Mouse (Mus musculus) heart, adult 2 months (tissue): ENCODE measurements around the gene Slc38a7. TPM values are rescaled to one million over a fixed set of nuclear protein-coding genes. Genes with fewer than 3 reads are reported as not detected.

Source experiments
- DNase-seq, 2 experiments: peaks; one replicate each; pipeline ENCODE4 v3.0.0; 2021
- H3K27ac ChIP-seq: fragments of 200-600 bp; 2 replicates; pipeline ENCODE4 v1.8.1; 2022
- H3K27me3 ChIP-seq: fragments of 200-500 bp; 2 replicates; pipeline ENCODE4 v1.6.1; 2012; ENCODE audit warnings: mild to moderate bottlenecking, low read length, inconsistent platforms, mixed read lengths; ENCODE audit not compliant: control insufficient read depth, insufficient read depth
- H3K36me3 ChIP-seq: fragments of 200-500 bp; 2 replicates; pipeline ENCODE4 v1.6.1; 2012; ENCODE audit warnings: low read length, inconsistent platforms; ENCODE audit not compliant: control insufficient read depth, insufficient read depth
- H3K4me1 ChIP-seq: fragments of 200-500 bp; 2 replicates; pipeline ENCODE4 v1.6.1; 2011; ENCODE audit warnings: low read length; ENCODE audit not compliant: control insufficient read depth, insufficient read depth
- H3K4me3 ChIP-seq: fragments of 200-600 bp; 2 replicates; pipeline ENCODE4 v1.8.1; 2022
- H3K79me2 ChIP-seq: fragments of 200-500 bp; replicated peaks from 2 replicates; pipeline ENCODE4 v1.6.1; 2012; ENCODE audit warnings: mild to moderate bottlenecking, inconsistent platforms, low read length, moderate library complexity, mixed read lengths; ENCODE audit not compliant: control insufficient read depth, insufficient read depth
- H3K9ac ChIP-seq: fragments of 200-500 bp; 2 replicates; pipeline ENCODE4 v1.6.1; 2012; ENCODE audit warnings: low read depth, mild to moderate bottlenecking, control low read depth, inconsistent platforms, low read length, mixed read lengths
- CTCF ChIP-seq: fragments of 200-600 bp; IDR thresholded peaks from 2 replicates; pipeline ENCODE4 v1.8.1; 2022; ENCODE audit warnings: antibody characterized with exemption, mild to moderate bottlenecking, moderate library complexity
- EP300 ChIP-seq: fragments of 200-500 bp; IDR thresholded peaks from 2 replicates; pipeline ENCODE4 v1.6.1; 2011; ENCODE audit warnings: low read depth, low read length, control low read depth; ENCODE audit not compliant: insufficient read depth
- POLR2A ChIP-seq: fragments of 200-500 bp; IDR thresholded peaks from 2 replicates; pipeline ENCODE4 v1.6.1; 2011; ENCODE audit warnings: mild to moderate bottlenecking, low read depth, low read length, control low read depth; ENCODE audit not compliant: insufficient read depth
- WGBS: fragments of 180-500 bp; shearing (Covaris S2); methylation state at CpG from one replicate; pipeline ENCODE4 v1.1.7; 2018; 5-methylcytosine and 5-hydroxymethylcytosine counted together
- intact Hi-C: fragments of 180-260 bp; cut with DNase I; formaldehyde crosslinking; loops from one replicate; pipeline ENCODE4 v1.15.1; 2025
- polyA plus RNA-seq: library from polyadenylated mRNA; depleted of rRNA; stranded (reverse); fragments of >200 nt; gene quantifications from 2 replicates; pipeline ENCODE4 v1.2.3, GENCODE M21; 2012
- total RNA-seq, 2 experiments: library from RNA; stranded (reverse); gene quantifications; 2 replicates each; pipeline ENCODE4 v1.2.3; 2021

Gene Slc38a7
- total and polyA plus RNA-seq, 3 experiments, result 10.6 to 17.0 (median 10.8) TPM

- TF ChIP-seq POLR2A, result no peak
- TF ChIP-seq EP300, result no peak
- no peak for TF ChIP-seq CTCF
- no peak for DNase-seq
- Histone ChIP-seq H3K27me3 (no peaks in the 10 kb centered on the region), H3K27ac (no peak overlapping the region), H3K9ac (no peak overlapping the region), H3K36me3 (no peaks in the 10 kb centered on the region), H3K79me2 (no peaks in the 10 kb centered on the region; the same call in 1 of the 2 replicates), H3K4me3 (no peak overlapping the region), H3K4me1 (no peaks in the 10 kb centered on the region)
- 95% methylated on average over 6 of the region's 6 CpGs for WGBS
- intact Hi-C loops, result no loop called here
Observed at GRCm38 (mm10) chr8:95843968-95844367, 9.4 kb downstream of the Slc38a7 start.

- intact Hi-C loops, result no loop called here
- Histone ChIP-seq H3K4me3 (no peak overlapping the region), H3K9ac (no peak overlapping the region), H3K36me3 (no peaks in the 10 kb centered on the region), H3K4me1 (no peaks in the 10 kb centered on the region), H3K79me2 (no peaks in the 10 kb centered on the region), H3K27ac (no peak overlapping the region), H3K27me3 (no peaks in the 10 kb centered on the region)
- TF ChIP-seq CTCF, result no peak
- TF ChIP-seq EP300, result no peak
- no peak for TF ChIP-seq POLR2A
- no peak for DNase-seq
- WGBS, result 91% methylated on average over 15 of the region's 15 CpGs
Observed at GRCm38 (mm10) chr8:95841436-95841835, 11.9 kb downstream of the Slc38a7 start.

GRCm38 (mm10) chr8:95839289-95839688, 14.1 kb downstream of the Slc38a7 start:
- intact Hi-C loops, result no loop called here
- 98% methylated on average over 4 of the region's 4 CpGs for WGBS

GRCm38 (mm10) chr8:95837266-95837665, 16.1 kb downstream of the Slc38a7 start:
- Histone ChIP-seq H3K27me3 (no peaks in the 10 kb centered on the region), H3K36me3 (no peaks in the 10 kb centered on the region), H3K4me1 (peaks cover 1% of the 10 kb centered on the region; the same call in 1 of the 2 replicates), H3K4me3 (no peak overlapping the region), H3K9ac (no peak overlapping the region), H3K27ac (no peak overlapping the region), H3K79me2 (no peaks in the 10 kb centered on the region)
- WGBS, result 84% methylated on average over 10 of the region's 10 CpGs
- no peak for DNase-seq
- intact Hi-C loops, result no loop called here
- TF ChIP-seq CTCF (no peak), POLR2A (no peak), EP300 (no peak)

More at GRCm38 (mm10) chr8:95839289-95839688, 14.1 kb downstream of the Slc38a7 start:
- H3K36me3 ChIP-seq, result no peaks in the 10 kb centered on the region
- H3K9ac ChIP-seq, result no peak overlapping the region
- no peak overlapping the region for H3K27ac ChIP-seq
- H3K4me1 ChIP-seq, result no peaks in the 10 kb centered on the region
- DNase-seq, result no peak
- TF ChIP-seq EP300 (no peak), POLR2A (no peak), CTCF (no peak)
- H3K4me3 ChIP-seq, result no peak overlapping the region
- H3K79me2 ChIP-seq, result no peaks in the 10 kb centered on the region
- no peaks in the 10 kb centered on the region for H3K27me3 ChIP-seq

GRCm38 (mm10) chr8:95835891-95836290, 17.4 kb downstream of the Slc38a7 start:
- intact Hi-C loops, result no loop called here
- 81% methylated on average over 4 of the region's 4 CpGs for WGBS

GRCm38 (mm10) chr8:95833435-95833984, 19.8 kb downstream of the Slc38a7 start:
- no peaks in the 10 kb centered on the region for H3K36me3 ChIP-seq
- 4% methylated on average over 16 of the region's 16 CpGs for WGBS
- H3K4me3 ChIP-seq, result no peak overlapping the region
- H3K9ac ChIP-seq, result no peak overlapping the region
- DNase-seq, result no peak
- H3K4me1 ChIP-seq, result peaks cover 1% of the 10 kb centered on the region; the same call in 1 of the 2 replicates
- intact Hi-C loops, result loop anchor here (2.0 to 5.0 kb wide), 3 partner anchors 71 to 231 kb away; no protein-coding TSS in a partner anchor
- TF ChIP-seq EP300, result no peak
- TF ChIP-seq CTCF, result no peak
- no peak for TF ChIP-seq POLR2A
- H3K27me3 ChIP-seq, result no peaks in the 10 kb centered on the region
- H3K27ac ChIP-seq, result no peak overlapping the region
- no peaks in the 10 kb centered on the region for H3K79me2 ChIP-seq

More at GRCm38 (mm10) chr8:95835891-95836290, 17.4 kb downstream of the Slc38a7 start:
- Histone ChIP-seq H3K9ac (no peak overlapping the region), H3K27ac (no peak overlapping the region), H3K36me3 (no peaks in the 10 kb centered on the region), H3K27me3 (no peaks in the 10 kb centered on the region), H3K4me1 (peaks cover 1% of the 10 kb centered on the region; the same call in 1 of the 2 replicates), H3K79me2 (no peaks in the 10 kb centered on the region), H3K4me3 (no peak overlapping the region)
- TF ChIP-seq POLR2A (no peak), EP300 (no peak), CTCF (no peak)
- DNase-seq, result no peak
